Comparison of ENCODE assay signal across 8 mouse cellular contexts in the genomic region with DNA sequence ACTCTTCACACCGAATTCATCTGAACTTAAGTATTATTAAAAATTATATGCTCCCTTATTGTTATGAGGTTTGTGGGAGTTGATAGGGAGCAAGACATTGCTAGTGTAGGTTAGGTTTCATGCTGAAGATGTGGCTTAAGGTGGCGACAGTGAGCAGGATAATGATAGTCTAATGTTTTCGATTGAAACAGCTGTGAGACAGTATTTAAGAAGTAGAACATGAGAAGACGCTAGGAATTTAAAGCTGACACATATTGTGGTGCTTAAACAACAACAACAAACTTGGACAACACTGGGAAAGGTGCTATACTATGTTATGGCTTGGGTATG. TPM values are rescaled to one million over a fixed set of nuclear protein-coding genes. Genes with fewer than 3 reads are reported as not detected.
DNase-seq lines count a peak whose midpoint lies in the region; ATAC-seq and TF ChIP-seq lines count a peak whose summit lies in the region.

No protein-coding gene starts in this region.

- no peaks in the 10 kb centered on the region for H3K27me3 ChIP-seq in heart, embryonic 12.5 days (replicated peaks)
- H3K27me3 ChIP-seq in CH12.LX (replicated peaks) = no peaks in the 10 kb centered on the region
- H3K27me3 ChIP-seq in erythroblast, embryonic 14.5 days (ENCODE audit: control insufficient read depth) = no peaks in the 10 kb centered on the region
- H3K27me3 ChIP-seq in liver, embryonic 14.5 days (ENCODE audit: control insufficient read depth, insufficient read depth, low read length) = no peaks in the 10 kb centered on the region

- peaks cover 84% of the 10 kb centered on the region for H3K79me2 ChIP-seq in CH12.LX (replicated peaks; ENCODE audit: control insufficient read depth, extremely low read depth, insufficient read depth, poor library complexity, severe bottlenecking)

- no peak for TF ChIP-seq EP300 in CH12.LX (IDR thresholded peaks at IDR 0.05; ENCODE audit: low read length)
- TF ChIP-seq EP300 in liver, embryonic 14.5 days (IDR thresholded peaks at IDR 0.05; ENCODE audit: low read depth) = no peak

- dilution Hi-C loops in CH12.LX (cut with MboI; ENCODE audit: extremely low pct_ligation_motif_present, extremely low pct_unique_long_range_greater_than_20kb, low sequenced_read_pairs) = no loop called here

- no peak for DNase-seq in heart, adult 9 months (ENCODE audit: low spot score in 2 of 2)
- no peak for DNase-seq in CH12.LX (ENCODE audit: extremely low read depth)
- DNase-seq in liver, embryonic 14.5 days (ENCODE audit: low read depth in 3 of 3, low spot score in 3 of 3) = peak in 1 of 3 experiments; percentile 32
- no peak for DNase-seq in layer of hippocampus, postnatal 36 days
- no peak for DNase-seq in right cerebral cortex, adult 18-20 months
- DNase-seq in right cerebral cortex, postnatal 14 days = no peak

- peak overlapping the region; percentile 72 for H3K4me2 ChIP-seq in heart, embryonic 12.5 days
- peak overlapping the region; percentile 65; the same call in 1 of the 2 replicates for H3K4me2 ChIP-seq in CH12.LX (ENCODE audit: insufficient read depth, low read depth, poor library complexity, severe bottlenecking)
- H3K4me2 ChIP-seq in liver, embryonic 14.5 days (ENCODE audit: low read depth) = peak overlapping the region; percentile 92

- peaks cover 23% of the 10 kb centered on the region for H3K36me3 ChIP-seq in heart, embryonic 12.5 days
- peaks cover 20 to 49% of the 10 kb centered on the region in 2 experiments for H3K36me3 ChIP-seq in CH12.LX (replicated peaks in 1 of 2; ENCODE audit: control insufficient read depth in 1 of 2, insufficient read depth in 1 of 2, low read length in 1 of 2)
- peaks cover 35% of the 10 kb centered on the region for H3K36me3 ChIP-seq in erythroblast, embryonic 14.5 days (ENCODE audit: control insufficient read depth)
- H3K36me3 ChIP-seq in liver, embryonic 14.5 days (replicated peaks; ENCODE audit: control insufficient read depth, insufficient read depth, low read depth) = peaks cover 16% of the 10 kb centered on the region

- in situ Hi-C loops in CH12.LX (cut with MboI; ENCODE audit: low pct_ligation_motif_present, low pct_unique_long_range_greater_than_20kb, low sequenced_read_pairs) = no loop called here

- TF ChIP-seq POLR2A in CH12.LX (IDR thresholded peaks at IDR 0.05; ENCODE audit: low read depth, low read length) = no peak

- peak in 1 of 2 experiments; percentile 35; a peak in 2 of 4 replicates for TF ChIP-seq CTCF in CH12.LX (conservative IDR thresholded peaks at IDR 0.05 in 1 of 2, IDR thresholded peaks at IDR 0.05 in 1 of 2; ENCODE audit: low read depth in 2 of 2, low read length in 2 of 2)
- TF ChIP-seq CTCF in liver, embryonic 14.5 days (IDR thresholded peaks at IDR 0.05; ENCODE audit: low read depth) = no peak; the same call in 1 of the 2 replicates

- no peaks in the 10 kb centered on the region for H3K9me3 ChIP-seq in heart, embryonic 12.5 days (replicated peaks)
- H3K9me3 ChIP-seq in CH12.LX (replicated peaks; ENCODE audit: low read length) = no peaks in the 10 kb centered on the region
- H3K9me3 ChIP-seq in erythroblast, embryonic 14.5 days (ENCODE audit: control insufficient read depth, low read length) = no peaks in the 10 kb centered on the region
- no peaks in the 10 kb centered on the region for H3K9me3 ChIP-seq in liver, embryonic 14.5 days (ENCODE audit: control insufficient read depth, low read length)

- H3K27ac ChIP-seq in heart, embryonic 12.5 days (ENCODE audit: poor library complexity, severe bottlenecking) = 0 out of 2 replicates have a peak overlapping the region, but pooled peaks have one; percentile 59
- peak overlapping the region; percentile 68; the same call in 1 of the 2 replicates for H3K27ac ChIP-seq in CH12.LX (ENCODE audit: insufficient read depth, low read depth)
- peak overlapping the region; percentile 73 for H3K27ac ChIP-seq in liver, embryonic 14.5 days

- H3K4me3 ChIP-seq in heart, embryonic 12.5 days = peak overlapping the region; percentile 98
- peak overlapping the region; percentile 91 to 99 (median 91) for H3K4me3 ChIP-seq in CH12.LX (replicated peaks in 1 of 3; ENCODE audit: low read depth in 2 of 3, low read length in 2 of 3, poor library complexity in 1 of 3)
- peak overlapping the region; percentile 88 for H3K4me3 ChIP-seq in erythroblast, embryonic 14.5 days (replicated peaks)
- peak overlapping the region; percentile 95 to 99 for H3K4me3 ChIP-seq in liver, embryonic 14.5 days (ENCODE audit: insufficient read depth in 1 of 2, low read depth in 2 of 2, low read length in 2 of 2)

- 9% methylated on average over 4 of the region's 4 CpGs for WGBS in heart, embryonic 12.5 days
- WGBS in liver, embryonic 14.5 days (ENCODE audit: insufficient replicate concordance) = 3% methylated on average over 4 of the region's 4 CpGs

- no peak for ATAC-seq in heart, embryonic 12.5 days (ENCODE audit: insufficient number of reproducible peaks, low FRiP score)
- ATAC-seq in liver, embryonic 14.5 days (ENCODE audit: insufficient read depth) = no peak

- no peak for TF ChIP-seq RAD21 in CH12.LX (IDR thresholded peaks at IDR 0.05; ENCODE audit: low read depth, low read length)

- peak overlapping the region; percentile 98 for H3K9ac ChIP-seq in heart, embryonic 12.5 days
- H3K9ac ChIP-seq in CH12.LX (ENCODE audit: insufficient read depth, low read depth) = peak overlapping the region; percentile 92
- H3K9ac ChIP-seq in liver, embryonic 14.5 days (replicated peaks) = peak overlapping the region; percentile 66

- peaks cover 5% of the 10 kb centered on the region for H3K4me1 ChIP-seq in heart, embryonic 12.5 days (replicated peaks)
- peaks cover 5 to 34% of the 10 kb centered on the region in 2 experiments; a peak in 3 of 4 replicates for H3K4me1 ChIP-seq in CH12.LX (ENCODE audit: control insufficient read depth in 1 of 2, insufficient read depth in 2 of 2)
- H3K4me1 ChIP-seq in erythroblast, embryonic 14.5 days (ENCODE audit: control insufficient read depth) = peaks cover 28% of the 10 kb centered on the region
- peaks cover 5 to 13% of the 10 kb centered on the region in 2 experiments for H3K4me1 ChIP-seq in liver, embryonic 14.5 days (replicated peaks; ENCODE audit: control insufficient read depth in 2 of 2, insufficient read depth in 2 of 2, low read length in 1 of 2)

TF ChIP-seq in CH12.LX, 34 proteins besides CTCF, POLR2A, EP300 and RAD21:
- TF ChIP-seq SIN3A (IDR thresholded peaks at IDR 0.05; ENCODE audit: low read length) (no peak; the same call in 1 of the 2 replicates), MYC (IDR thresholded peaks at IDR 0.05; ENCODE audit: low read depth, low read length) (peak; percentile 33; the same call in 1 of the 2 replicates)

RNA-seq across cellular contexts. Expression of a gene that starts 0.7 kb away (rescaled TPM):
- 108 and 109 TPM in 2 replicates for polyA plus RNA-seq in heart, embryonic 12.5 days (2016; fragmentation: Nextera tagmentation; extraction: Ambion mirVana)
- total RNA-seq in CH12.LX (2012; rRNA removed) = 210 and 219 TPM in 2 replicates
- 470 and 509 TPM in 2 replicates for total RNA-seq in CH12.LX (2014; rRNA removed)
- polyA plus RNA-seq in CH12.LX (2012; ENCODE audit: insufficient read length, low read depth) = 252 and 298 TPM in 2 replicates
- 2.1 and 3.3 TPM in 2 replicates for polyA plus RNA-seq in erythroblast, embryonic 14.5 days (2012)
- polyA plus RNA-seq in liver, embryonic 14.5 days (2012; rRNA removed) = 27.6 and 32.5 TPM in 2 replicates
- polyA plus RNA-seq in liver, embryonic 14.5 days (2014; fragmentation: Nextera tagmentation; extraction: Ambion mirVana) = 91.2 and 96.1 TPM in 2 replicates
- total RNA-seq in layer of hippocampus, postnatal 36 days (2021) = 10 to 100 TPM; 25.3 to 26.3 TPM

RNA-seq across cellular contexts. Expression of a gene that starts 0.8 kb away (rescaled TPM):
- polyA plus RNA-seq in heart, embryonic 12.5 days (2016; fragmentation: Nextera tagmentation; extraction: Ambion mirVana) = 36.5 and 36.9 TPM in 2 replicates
- 107 and 119 TPM in 2 replicates for total RNA-seq in CH12.LX (2012; rRNA removed)
- total RNA-seq in CH12.LX (2014; rRNA removed) = 215 and 241 TPM in 2 replicates
- polyA plus RNA-seq in CH12.LX (2012; ENCODE audit: insufficient read length, low read depth) = 116 and 117 TPM in 2 replicates
- 0.53 and 0.61 TPM in 2 replicates for polyA plus RNA-seq in erythroblast, embryonic 14.5 days (2012)
- 22.7 and 35.4 TPM in 2 replicates for polyA plus RNA-seq in liver, embryonic 14.5 days (2012; rRNA removed)
- polyA plus RNA-seq in liver, embryonic 14.5 days (2014; fragmentation: Nextera tagmentation; extraction: Ambion mirVana) = 29.3 and 34.1 TPM in 2 replicates
- total RNA-seq in layer of hippocampus, postnatal 36 days (2021) = 10 to 100 TPM; 44.4 to 44.8 TPM

RNA-seq across cellular contexts. Expression of a gene that starts 50.1 kb away (rescaled TPM):
- 17.9 and 20.3 TPM in 2 replicates for polyA plus RNA-seq in heart, embryonic 12.5 days (2016; fragmentation: Nextera tagmentation; extraction: Ambion mirVana)
- total RNA-seq in CH12.LX (2012; rRNA removed) = 63.6 and 76.6 TPM in 2 replicates
- total RNA-seq in CH12.LX (2014; rRNA removed) = 254 and 283 TPM in 2 replicates
- polyA plus RNA-seq in CH12.LX (2012; ENCODE audit: insufficient read length, low read depth) = 134 and 157 TPM in 2 replicates
- 0.73 and 2.1 TPM in 2 replicates for polyA plus RNA-seq in erythroblast, embryonic 14.5 days (2012)
- polyA plus RNA-seq in liver, embryonic 14.5 days (2012; rRNA removed) = 22.3 and 28.5 TPM in 2 replicates
- polyA plus RNA-seq in liver, embryonic 14.5 days (2014; fragmentation: Nextera tagmentation; extraction: Ambion mirVana) = 15.2 and 16.0 TPM in 2 replicates
- total RNA-seq in layer of hippocampus, postnatal 36 days (2021) = 100 to 1,000 TPM; 151 to 156 TPM

Comparison
In these comparisons a context has a peak if more than half of its experiments do, and no peak if none do; other contexts are left out.
1. RNA of a gene that starts 0.8 kb away (polyA plus RNA-seq): 116 to 117 TPM in CH12.LX, 36.5 to 36.9 TPM in heart, embryonic 12.5 days and 22.7 to 35.4 TPM in liver, embryonic 14.5 days; 0.53 to 0.61 TPM in erythroblast, embryonic 14.5 days; every median in the first group is over 10 times any median in the second.
2. Peak in every context shown above with its lines, with median percentiles within 50 percentile points of each other: H3K27ac ChIP-seq, H3K4me2 ChIP-seq, H3K4me3 ChIP-seq and H3K9ac ChIP-seq.